Mouse (Mus musculus): Measurements from ENCODE around the gene Adam15.

DNA sequence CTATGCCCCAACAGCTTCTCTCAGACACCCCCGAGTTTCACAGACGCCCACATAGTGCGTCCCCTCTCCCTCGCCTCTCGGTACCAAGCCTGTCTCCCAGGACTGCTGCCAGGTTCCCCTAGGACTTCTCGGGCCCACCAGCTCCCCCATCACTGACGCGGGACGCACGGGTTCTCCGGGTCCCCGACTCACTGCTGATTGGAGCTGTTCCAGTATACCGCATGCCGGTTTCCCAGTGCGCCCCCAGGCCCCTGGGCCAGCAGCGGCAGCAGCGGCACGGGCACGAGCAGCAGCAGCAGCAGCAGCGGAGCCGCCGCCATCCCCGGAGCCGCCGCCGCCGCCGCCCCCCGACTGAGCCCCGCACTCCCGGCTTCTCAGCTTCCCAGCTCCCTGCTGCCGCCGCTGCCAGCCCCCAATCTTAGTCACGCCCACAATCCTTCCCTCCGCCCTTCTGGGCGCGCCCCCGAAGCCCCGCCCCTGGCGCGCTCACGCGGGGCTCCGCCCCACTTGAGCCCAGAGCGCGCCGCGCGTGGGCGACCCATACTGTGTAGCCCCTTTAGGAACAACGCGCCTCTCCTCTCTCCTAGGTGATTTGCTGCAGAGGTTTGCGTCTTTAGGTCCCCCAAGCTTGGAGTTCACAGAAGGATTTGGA, 27.2 kb downstream of the Adam15 start, which contains the start of gene Efna3:
- no peak for TF ChIP-seq POLR2A (IDR thresholded peaks at IDR 0.05; ENCODE audit: low read depth, low read length)
- no peak for TF ChIP-seq CTCF (IDR thresholded peaks at IDR 0.05; ENCODE audit: borderline replicate concordance, insufficient read depth, low read length)

Measured in embryonic fibroblast, embryonic 13.5 days (primary cell).